Mouse (Mus musculus): ENCODE results near the gene Rint1. TPM values are rescaled to one million over a fixed set of nuclear protein-coding genes. Genes with fewer than 3 reads are reported as not detected.

Gene Rint1
- total and polyA plus RNA-seq, 3 experiments, result 42.5 to 419 (median 48.8) TPM

DNA sequence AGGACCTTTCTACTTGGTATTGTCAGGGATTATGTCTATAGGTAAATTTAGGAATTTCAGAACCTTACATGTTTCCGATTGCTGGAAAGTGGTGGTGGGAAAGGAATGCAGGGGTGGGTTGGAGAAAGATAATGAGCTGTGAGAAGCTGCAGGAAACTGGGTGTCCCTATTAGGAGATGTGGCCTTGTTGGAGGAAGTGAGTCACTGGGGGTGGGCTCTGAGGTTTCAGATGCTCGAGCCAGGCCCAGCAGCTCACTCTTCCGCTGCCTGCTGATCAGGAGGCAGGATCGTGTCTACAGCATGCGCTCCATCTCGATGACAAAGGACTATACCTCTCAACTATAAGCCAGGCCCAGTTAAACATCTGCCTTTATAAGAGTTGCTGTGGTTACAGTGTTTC is 13.3 kb upstream of the Rint1 start:
- Histone ChIP-seq H3K79me2 (ENCODE audit: control insufficient read depth, insufficient read depth, low read length, poor library complexity) (peaks cover 19% of the 10 kb centered on the region), H3K27ac (ENCODE audit: control insufficient read depth, low read depth, low read length) (no peak overlapping the region), H3K36me3 (ENCODE audit: control insufficient read depth in 1 of 2, insufficient read depth in 2 of 2, low read length in 2 of 2) (peaks cover 4 to 40% of the 10 kb centered on the region in 2 experiments), H3K4me1 (ENCODE audit: control insufficient read depth in 1 of 2, insufficient read depth in 2 of 2, low read length in 2 of 2) (peaks cover 0 to 1% of the 10 kb centered on the region in 2 experiments; a peak in 1 of 4 replicates), H3K9ac (ENCODE audit: control insufficient read depth, low read depth, low read length, poor library complexity, severe bottlenecking) (no peak overlapping the region), H3K4me3 (ENCODE audit: control insufficient read depth in 1 of 2, insufficient read depth in 1 of 2, low read depth in 2 of 2, low read length in 2 of 2) (no peak overlapping the region), H3K27me3 (ENCODE audit: control insufficient read depth in 1 of 2, insufficient read depth in 2 of 2, low read length in 2 of 2) (no peaks in the 10 kb centered on the region), H3K9me3 (replicated peaks; ENCODE audit: insufficient read depth, low read length) (no peaks in the 10 kb centered on the region)
- TF ChIP-seq TBP (IDR thresholded peaks at IDR 0.05; ENCODE audit: low read depth, low read length), result no peak
- TF ChIP-seq POLR2AphosphoS2 (IDR thresholded peaks at IDR 0.05; ENCODE audit: low read length), result no peak
- TF ChIP-seq SMC3 (IDR thresholded peaks at IDR 0.05; ENCODE audit: low read depth, low read length), result no peak
- no peak for TF ChIP-seq MAFK (IDR thresholded peaks at IDR 0.05; ENCODE audit: borderline replicate concordance, low read depth, low read length)
- no peak for TF ChIP-seq NRF1 (IDR thresholded peaks at IDR 0.05; ENCODE audit: insufficient read depth, low read depth, low read length, poor library complexity, severe bottlenecking)
- peak; percentile 46 for DNase-seq (ENCODE audit: low read depth, low spot score)

DNA sequence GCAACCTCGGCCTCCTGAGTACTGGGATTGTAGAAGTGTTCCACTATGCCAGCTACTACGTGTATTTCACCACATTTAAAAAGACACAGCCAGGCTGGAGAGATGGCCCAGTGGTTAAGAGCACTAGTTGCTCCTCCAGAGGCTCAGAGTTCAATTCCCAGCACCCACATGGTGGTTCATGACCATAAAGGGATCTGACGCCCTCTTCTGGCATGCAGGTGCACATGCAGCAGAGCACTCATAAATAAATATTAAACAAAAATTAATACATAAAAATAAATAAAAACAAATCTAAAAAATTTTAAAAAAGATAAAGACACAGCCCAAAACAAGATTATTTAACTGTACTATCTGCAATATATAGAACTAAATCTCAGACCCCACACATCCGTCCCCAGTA is 7.0 kb upstream of the Rint1 start:
- no peak overlapping the region for H3K27ac ChIP-seq (ENCODE audit: control insufficient read depth, low read depth, low read length)
- TF ChIP-seq RAD21 (IDR thresholded peaks at IDR 0.05; ENCODE audit: low read depth, low read length), result peak; percentile 12
- TF ChIP-seq MXI1 (IDR thresholded peaks at IDR 0.05; ENCODE audit: low read depth, low read length), result peak; percentile 63
- TF ChIP-seq POLR2A (IDR thresholded peaks at IDR 0.05; ENCODE audit: control insufficient read depth in 1 of 2, insufficient read depth in 1 of 2, low read depth in 1 of 2, low read length in 2 of 2, poor library complexity in 1 of 2), result no peak
- no peak for TF ChIP-seq ZKSCAN1 (IDR thresholded peaks at IDR 0.05; ENCODE audit: low read depth, low read length)
- no peak for TF ChIP-seq E2F4 (IDR thresholded peaks at IDR 0.05; ENCODE audit: borderline replicate concordance, low read depth, low read length)
- TF ChIP-seq POLR2AphosphoS5 (IDR thresholded peaks at IDR 0.05; ENCODE audit: borderline replicate concordance, low read depth, low read length), result no peak
- no peak for TF ChIP-seq RCOR1 (IDR thresholded peaks at IDR 0.05; ENCODE audit: low read depth, low read length)
- TF ChIP-seq ZC3H11A (IDR thresholded peaks at IDR 0.05; ENCODE audit: low read depth, low read length), result 0 out of 2 replicates have a peak, but pooled peaks have one; percentile 13
- 0 out of 2 replicates have a peak, but pooled peaks have one; percentile 1 for TF ChIP-seq SMC3 (IDR thresholded peaks at IDR 0.05; ENCODE audit: low read depth, low read length)
- TF ChIP-seq SIN3A (IDR thresholded peaks at IDR 0.05; ENCODE audit: low read length), result peak; percentile 54; the same call in 1 of the 2 replicates
- no peak for TF ChIP-seq NRF1 (IDR thresholded peaks at IDR 0.05; ENCODE audit: insufficient read depth, low read depth, low read length, poor library complexity, severe bottlenecking)
- TF ChIP-seq CTCF (IDR thresholded peaks at IDR 0.05 in 2 of 3, conservative IDR thresholded peaks at IDR 0.05 in 1 of 3; ENCODE audit: control insufficient read depth in 1 of 3, insufficient read depth in 1 of 3, low read depth in 2 of 3, low read length in 3 of 3, poor library complexity in 1 of 3, severe bottlenecking in 1 of 3), result peak; percentile 51 to 62 (median 53)
- TF ChIP-seq JUND (IDR thresholded peaks at IDR 0.05; ENCODE audit: low read depth, low read length), result no peak
- TF ChIP-seq POLR2AphosphoS2 (IDR thresholded peaks at IDR 0.05; ENCODE audit: low read length), result no peak
- TF ChIP-seq TAL1 (IDR thresholded peaks at IDR 0.05; ENCODE audit: low read length), result no peak
- no peak for TF ChIP-seq EP300 (IDR thresholded peaks at IDR 0.05; ENCODE audit: low read depth in 1 of 2, low read length in 2 of 2)
- no peak for TF ChIP-seq ZNF384 (IDR thresholded peaks at IDR 0.05; ENCODE audit: low read depth, low read length)
- no peak for TF ChIP-seq GABPA (IDR thresholded peaks at IDR 0.05; ENCODE audit: low read depth, low read length)
- 0 out of 2 replicates have a peak, but pooled peaks have one; percentile 59 for TF ChIP-seq MYC (IDR thresholded peaks at IDR 0.05; ENCODE audit: low read depth, low read length)
- no peak for TF ChIP-seq ZMIZ1 (IDR thresholded peaks at IDR 0.05; ENCODE audit: low read depth, low read length)
- TF ChIP-seq GATA1 (IDR thresholded peaks at IDR 0.05; ENCODE audit: low read depth, low read length), result no peak
- no peaks in the 10 kb centered on the region for H3K27me3 ChIP-seq (ENCODE audit: control insufficient read depth in 1 of 2, insufficient read depth in 2 of 2, low read length in 2 of 2)
- peaks cover 19% of the 10 kb centered on the region in 2 experiments for H3K36me3 ChIP-seq (ENCODE audit: control insufficient read depth in 1 of 2, insufficient read depth in 2 of 2, low read length in 2 of 2)
- H3K79me2 ChIP-seq (ENCODE audit: control insufficient read depth, insufficient read depth, low read length, poor library complexity), result peaks cover 54% of the 10 kb centered on the region
- no peak overlapping the region for H3K4me3 ChIP-seq (ENCODE audit: control insufficient read depth in 1 of 2, insufficient read depth in 1 of 2, low read depth in 2 of 2, low read length in 2 of 2)
- DNase-seq (ENCODE audit: low read depth, low spot score), result peak; percentile 68
- no peak overlapping the region for H3K9ac ChIP-seq (ENCODE audit: control insufficient read depth, low read depth, low read length, poor library complexity, severe bottlenecking)
- no peaks in the 10 kb centered on the region for H3K9me3 ChIP-seq (replicated peaks; ENCODE audit: insufficient read depth, low read length)
- H3K4me1 ChIP-seq (ENCODE audit: control insufficient read depth in 1 of 2, insufficient read depth in 2 of 2, low read length in 2 of 2), result peaks cover 7 to 13% of the 10 kb centered on the region in 2 experiments; a peak in 3 of 4 replicates
